Mouse (Mus musculus): ENCODE data around the gene Nol7.

Nol7 gene

DNA sequence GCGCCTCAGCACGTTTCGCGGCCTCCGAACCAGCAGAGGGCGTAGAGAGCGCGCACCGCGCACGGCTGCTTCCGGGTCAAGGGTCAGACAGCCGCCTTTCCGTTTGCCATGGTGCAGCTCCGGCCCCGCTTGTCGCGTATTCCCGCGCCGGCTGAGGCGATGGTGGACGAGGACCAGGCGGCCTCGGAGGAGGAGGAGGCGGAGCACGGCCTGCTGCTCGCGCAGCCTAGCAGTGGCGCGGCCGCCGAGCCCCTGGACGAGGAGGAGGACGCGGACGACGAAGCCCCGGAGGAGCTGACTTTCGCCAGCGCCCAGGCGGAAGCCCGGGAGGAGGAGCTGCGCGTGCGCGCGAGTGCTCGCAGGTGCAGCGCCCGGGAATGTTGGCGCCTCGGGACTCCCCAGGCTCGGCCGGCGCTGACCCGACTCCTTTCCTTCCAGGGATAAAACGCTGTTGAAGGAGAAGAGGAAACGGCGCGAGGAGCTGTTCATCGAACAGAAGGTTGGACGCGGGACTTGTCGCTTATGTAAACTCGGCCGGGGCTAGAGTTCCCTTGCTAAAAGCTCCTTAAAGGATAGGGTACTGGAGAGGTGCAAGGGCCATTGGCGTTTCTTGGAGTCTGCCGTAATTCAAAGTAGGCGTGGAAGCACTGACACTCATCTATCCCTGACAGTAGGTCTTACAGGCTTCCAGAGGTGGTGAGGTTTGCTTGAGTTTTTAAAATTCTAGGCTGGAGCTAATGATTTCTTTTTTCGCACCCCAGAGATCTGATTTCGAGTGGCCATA, at the start of gene Nol7:
TSS of gene Nol7 (plus strand) at position 94 of the 784 bp plus-strand sequence.
- peak; percentile 96 for DNase-seq

DNA sequence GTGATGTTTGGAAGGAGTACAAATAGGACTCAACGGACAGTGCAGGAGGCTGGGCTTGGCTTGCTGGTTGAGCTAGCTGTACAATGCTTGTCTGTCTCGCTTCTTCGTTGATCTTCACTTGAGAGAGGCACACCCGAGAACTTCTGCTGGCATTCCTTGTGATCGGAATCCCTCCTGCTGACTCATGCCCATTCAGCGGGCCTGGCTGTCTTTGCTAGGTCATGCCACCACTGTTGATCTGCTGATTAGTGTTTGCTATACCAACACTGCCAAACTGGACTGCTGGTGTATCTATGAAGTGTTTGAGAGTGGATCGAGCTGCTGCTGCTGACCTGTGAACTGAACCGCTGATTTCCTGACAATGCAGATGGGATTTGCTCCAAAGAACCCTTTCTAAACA, 48.8 kb upstream of the Nol7 start:
- DNase-seq = peak; percentile 32

DNA sequence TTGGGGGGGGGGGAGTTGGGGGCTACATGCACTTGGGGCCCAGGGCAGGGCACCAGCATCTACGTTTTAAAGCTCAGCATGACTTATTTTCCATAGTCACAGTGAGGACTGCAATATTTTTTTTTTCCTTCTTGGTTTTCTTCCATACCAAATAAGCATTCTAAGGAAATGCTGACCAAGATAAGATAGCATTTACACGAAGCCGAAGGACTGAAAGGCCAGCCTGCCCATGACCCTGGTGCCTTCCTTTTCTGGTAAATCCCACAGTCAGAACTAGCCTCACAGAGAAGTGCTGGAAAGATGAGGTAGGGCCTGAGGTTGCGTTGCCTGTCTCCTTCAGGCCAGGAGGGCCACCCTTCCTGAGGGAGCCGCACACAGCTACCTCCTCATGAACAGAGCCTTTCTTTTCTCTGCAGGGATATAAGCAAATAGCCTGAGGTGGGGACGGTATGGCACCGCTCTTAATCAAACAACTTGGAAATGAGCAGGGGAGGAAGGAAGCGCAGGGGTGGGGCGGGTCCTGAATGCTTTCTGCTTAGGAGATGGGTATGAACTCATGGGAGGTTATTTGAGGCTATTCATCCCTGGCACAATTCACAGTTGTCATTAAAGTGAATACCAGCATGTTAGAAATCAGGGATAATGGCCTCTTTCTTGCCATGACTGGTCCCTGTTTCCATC, 47.6 kb upstream of the Nol7 start:
- peak; percentile 68 for DNase-seq

DNA sequence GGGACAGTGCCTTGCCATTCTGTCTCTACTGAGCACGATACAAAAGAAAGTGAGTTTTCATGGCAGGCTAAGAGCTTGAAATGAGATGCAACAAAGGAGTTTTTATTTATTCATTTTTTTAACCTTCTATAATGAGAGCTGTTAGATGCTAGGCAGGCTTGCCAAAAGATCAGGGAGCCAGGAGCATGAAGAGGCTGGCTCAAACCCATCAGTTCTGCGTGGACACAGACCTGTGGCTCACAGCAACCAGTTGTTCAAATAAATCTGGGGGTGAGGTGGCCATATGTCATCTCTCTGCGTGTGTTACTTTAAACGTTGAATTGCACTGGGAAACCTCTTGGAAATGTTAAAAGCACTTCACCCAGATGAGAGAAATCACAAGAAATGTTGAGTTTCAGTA, 44.8 kb upstream of the Nol7 start:
- DNase-seq = no peak

DNA sequence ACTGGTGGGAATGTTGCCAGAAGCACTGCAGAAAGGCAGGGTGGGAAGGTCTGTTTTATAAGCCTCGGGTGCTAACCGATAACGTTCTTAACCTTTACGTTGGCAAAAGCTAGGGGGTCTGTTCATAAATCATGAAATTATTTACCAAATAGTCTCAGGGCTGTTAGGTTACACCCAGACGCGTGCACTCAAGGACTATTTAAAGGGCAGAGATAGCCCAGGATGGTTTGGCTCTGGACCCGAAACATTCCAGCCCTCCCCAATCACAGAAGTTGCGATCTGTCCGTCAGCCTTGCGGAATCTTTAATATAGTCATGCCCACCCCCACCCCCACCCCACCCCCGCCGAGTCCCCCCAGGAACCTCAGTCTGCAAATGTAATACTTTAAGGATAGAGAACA, 43.8 kb upstream of the Nol7 start:
- no peak for DNase-seq

DNA sequence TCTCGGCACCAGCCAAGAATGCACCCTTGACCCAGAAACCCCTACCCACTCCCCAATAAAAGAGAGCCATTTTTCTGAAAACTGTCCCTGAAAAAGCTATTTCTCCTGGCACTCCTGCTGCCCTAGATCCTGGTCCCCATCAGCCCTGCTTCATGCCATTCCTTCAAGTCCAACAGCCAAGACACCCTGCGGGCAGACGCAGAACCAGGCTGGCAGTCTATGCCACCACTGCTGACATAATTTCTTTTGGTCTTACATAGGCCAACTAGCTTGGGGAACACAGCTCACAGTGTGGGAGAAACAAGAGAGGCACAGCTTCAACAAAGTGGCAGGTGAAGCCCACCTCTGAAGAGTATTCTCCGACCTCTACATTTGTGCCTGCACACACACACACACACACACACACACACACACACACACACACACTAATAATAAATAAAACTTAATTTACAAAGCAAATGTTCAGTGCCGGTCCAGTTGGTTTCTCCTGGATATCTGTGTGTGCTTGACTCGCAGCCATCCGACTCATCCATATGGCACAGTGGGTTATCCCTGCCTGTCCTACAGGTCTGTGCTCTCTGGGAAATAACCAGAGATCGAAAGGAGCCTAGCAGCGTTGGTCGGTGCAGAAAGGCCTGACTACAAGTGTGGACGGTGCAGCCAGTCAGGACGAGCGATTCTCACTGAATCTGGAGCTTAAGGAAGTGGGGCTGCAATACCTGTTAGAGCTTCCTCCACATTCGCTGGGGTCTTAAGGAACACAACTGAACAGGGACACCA, 41.7 kb upstream of the Nol7 start:
- DNase-seq = no peak

DNA sequence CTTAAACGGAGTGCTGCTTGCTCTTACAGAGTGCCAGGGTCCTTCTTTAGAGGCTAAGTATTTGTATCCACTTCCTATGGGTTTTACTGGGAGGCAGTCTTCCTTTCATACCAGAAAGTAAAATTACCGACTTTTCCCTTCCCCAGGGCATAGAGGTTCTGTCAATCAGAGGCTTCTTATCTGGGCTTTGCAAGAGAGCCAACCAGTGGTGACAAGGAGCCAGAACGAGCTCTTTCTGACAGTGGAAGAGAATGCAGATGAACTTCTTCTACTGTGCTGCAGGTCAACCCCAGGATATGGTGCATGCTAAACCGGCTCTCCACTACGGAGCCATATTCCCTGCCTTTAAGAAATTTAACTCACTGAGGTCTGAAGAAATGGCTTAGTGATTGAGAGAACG, 37.7 kb upstream of the Nol7 start:
- DNase-seq = no peak

DNA sequence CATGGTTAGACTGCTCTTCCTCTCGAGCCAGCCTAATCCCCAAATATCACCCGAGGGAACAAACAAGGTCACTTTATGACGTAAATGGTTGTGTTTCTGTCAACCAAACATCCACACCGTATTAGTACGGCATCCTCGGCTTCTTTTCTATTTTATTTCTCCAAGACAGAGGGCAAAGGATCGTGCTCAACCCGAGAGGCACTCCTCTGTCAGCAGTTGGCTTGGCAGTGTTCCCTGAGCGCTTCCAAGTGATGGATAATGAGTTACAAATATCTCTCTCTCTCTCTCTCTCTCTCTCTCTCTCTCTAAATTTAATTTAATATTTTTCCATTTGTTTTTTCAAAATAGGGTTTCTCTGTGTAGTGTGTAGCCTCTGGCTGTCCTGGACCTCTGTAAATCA, 35.8 kb upstream of the Nol7 start:
- DNase-seq = peak; percentile 24

DNA sequence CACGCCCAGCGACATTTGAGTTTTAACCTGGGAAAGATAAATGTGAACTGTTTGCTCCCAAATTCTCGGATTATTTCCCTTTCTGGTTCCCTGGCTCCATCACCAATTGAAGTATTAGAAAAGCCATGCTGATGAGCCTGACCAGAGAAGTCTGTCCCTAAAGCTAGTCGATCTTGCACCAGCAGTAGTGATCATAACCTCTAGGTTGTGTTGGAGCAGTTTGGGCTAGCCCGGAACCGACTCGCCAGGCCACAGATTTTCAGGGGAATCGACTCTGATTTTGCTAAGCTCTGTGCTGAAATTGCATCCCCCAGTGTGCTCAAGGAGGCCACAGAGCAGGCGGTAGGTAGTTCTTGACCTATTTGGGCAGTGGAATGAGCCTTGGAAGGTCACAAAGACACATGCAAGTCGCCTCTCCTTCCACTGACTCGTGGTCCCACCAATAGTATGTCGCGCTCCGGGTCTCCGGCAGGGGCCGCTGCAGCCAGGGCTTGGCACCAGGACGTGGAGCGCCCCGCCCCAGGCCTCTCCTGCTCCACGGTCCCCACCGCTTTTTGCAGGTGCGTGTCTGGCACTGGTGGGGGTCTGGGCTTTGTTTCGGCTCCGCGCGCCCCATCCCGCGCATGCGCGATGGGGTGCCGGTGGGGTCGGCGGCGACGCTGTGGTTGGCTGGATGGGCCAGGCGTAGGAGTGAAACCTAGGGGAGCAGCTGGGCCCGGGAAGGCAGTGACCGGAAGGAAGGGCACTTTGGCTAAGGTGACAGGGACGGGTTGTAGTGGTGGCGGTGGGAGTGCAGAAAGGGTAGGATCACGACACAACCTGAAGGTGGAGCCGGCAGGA, 33.0 kb upstream of the Nol7 start, which contains the start of gene Sirt5:
TSS of gene Sirt5 (plus strand) at position 512 of the 840 bp plus-strand sequence.
- peak; percentile 94 for DNase-seq

DNA sequence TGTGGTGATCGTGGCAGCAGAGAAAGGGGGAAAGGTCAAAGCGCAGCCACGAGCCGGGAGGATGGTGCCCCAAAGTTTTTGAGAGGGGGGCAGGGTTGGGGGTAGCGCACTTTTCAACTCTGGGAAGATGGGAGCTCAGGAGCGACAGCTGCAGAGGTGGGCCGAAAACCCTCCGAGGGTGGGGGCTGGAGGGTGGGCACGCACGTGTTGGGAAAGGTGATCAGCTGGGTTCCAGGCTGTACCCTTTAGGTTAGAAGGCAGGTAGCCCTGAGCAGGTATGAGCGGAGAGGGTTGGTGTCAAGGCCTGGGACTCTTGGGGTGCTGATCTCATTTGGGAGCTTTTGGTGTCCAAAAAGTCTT, 32.4 kb upstream of the Nol7 start:
- DNase-seq = no peak

DNA sequence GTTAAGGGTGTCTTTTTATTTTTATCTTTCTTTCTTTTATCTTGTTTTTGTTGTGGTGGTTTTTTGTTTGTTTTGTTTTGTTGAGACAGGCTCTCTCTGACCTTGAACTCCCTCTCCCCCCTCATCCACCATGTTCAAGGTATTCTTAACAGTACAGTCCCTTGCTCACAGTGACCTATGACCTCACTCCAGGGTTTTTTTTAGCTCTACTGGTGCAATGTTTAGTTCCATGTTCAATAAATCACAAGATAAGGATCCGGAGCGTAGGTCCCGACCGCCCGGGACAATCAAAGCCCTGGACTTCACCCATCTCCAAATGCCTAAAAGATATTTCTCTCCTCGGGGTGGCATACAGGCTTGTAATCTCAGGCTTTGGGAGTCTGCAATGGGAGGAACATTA, 28.1 kb upstream of the Nol7 start:
- DNase-seq = no peak

DNA sequence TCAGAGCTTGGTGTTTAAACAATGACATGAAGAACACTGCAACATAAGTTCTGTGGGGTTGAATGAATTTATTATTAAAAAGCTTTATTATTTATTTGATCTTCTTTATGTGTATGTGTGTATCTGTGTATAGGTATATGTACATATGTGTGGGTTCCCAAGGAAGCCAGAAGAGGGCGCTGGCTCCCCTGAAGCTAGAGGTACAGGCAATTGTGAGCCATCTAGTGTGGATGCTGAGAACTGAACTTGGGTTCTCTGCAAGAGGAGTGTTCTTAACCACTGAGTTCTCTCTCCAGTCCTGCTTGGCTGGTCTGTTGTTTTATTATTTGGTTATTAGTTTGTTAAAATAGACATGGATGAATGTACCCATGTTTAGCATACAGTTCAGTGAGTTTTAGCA, 25.3 kb upstream of the Nol7 start:
- DNase-seq = no peak

DNA sequence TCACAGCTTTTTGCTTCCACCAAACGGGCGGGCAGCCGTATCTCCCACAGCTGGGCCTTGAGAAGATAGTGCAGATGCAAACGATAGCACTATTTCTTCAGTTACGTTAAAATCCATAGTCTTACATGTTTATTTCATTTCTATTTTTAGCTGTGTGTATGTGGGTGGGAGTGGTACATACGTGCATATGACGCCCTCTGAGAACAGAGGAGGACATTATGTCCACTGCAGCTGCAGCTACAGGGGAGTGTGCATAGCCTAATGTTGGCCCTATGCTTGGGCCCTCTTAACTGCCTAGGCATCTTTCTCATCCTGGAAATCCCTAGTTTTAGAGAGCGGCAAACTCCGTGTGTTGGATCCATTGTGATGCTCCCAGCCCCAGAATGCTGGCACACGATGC, 24.0 kb upstream of the Nol7 start:
- DNase-seq = no peak

DNA sequence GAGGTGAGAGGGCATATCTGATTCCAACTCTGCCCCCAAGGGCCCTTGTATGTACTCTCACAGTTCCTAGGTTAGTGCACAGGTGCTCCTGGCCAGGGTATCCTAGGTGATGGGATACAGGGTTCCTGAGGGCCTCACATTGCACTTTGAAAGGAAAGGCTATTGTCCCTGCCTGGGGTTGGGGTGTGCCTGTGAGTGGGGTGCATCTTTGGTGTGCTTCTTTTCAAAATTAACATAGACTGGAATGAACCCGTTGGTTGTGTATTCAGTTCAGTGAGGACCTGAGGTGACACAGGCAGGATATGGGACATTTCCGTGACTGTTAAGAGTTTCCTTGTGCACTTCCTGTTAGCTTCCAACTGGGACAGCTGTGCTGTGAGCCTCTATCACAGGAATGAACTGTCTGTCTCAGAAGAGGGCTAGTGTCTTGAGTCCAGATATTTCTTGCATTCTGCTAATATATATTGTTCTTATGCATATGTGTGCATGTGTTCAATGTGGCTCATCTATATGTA, 23.2 kb upstream of the Nol7 start:
- DNase-seq = peak; percentile 57

DNA sequence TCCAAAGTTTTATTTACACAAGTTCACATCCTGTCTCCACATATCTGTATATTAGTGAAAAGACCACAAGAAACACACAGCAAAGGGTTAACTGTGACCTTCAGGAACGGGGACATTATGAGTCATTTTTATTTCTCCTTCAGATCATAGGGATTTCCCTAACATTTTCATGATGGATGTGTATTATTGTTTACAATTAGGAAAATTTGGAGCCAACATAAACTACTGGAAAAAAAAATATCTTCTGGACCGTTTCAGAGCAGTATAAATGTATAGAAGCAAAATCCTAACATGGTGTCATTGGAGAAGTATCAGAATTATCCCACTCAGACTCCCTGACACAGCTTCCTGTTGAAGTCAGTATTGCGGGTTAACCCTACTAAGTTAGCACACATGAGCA, 18.2 kb upstream of the Nol7 start:
- no peak for DNase-seq

DNA sequence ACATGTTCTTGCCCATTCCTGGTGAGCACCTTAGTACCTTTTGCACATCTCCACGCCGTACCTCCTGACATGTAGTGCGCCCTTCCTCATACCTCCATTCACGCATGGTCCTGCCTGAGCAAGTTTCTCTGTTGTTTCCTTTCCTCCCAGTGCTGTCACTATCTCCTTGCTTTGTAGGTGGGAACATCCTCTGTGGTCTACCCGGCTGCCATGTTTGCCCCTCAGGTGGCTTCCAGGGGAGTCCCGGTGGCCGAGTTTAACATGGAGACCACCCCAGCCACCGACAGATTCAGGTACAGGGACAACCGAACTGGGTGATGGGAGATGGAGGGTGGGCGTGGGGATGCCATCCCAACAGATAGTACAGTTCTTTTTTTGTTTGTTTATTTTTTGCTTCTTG, 12.9 kb upstream of the Nol7 start:
- DNase-seq = no peak

DNA sequence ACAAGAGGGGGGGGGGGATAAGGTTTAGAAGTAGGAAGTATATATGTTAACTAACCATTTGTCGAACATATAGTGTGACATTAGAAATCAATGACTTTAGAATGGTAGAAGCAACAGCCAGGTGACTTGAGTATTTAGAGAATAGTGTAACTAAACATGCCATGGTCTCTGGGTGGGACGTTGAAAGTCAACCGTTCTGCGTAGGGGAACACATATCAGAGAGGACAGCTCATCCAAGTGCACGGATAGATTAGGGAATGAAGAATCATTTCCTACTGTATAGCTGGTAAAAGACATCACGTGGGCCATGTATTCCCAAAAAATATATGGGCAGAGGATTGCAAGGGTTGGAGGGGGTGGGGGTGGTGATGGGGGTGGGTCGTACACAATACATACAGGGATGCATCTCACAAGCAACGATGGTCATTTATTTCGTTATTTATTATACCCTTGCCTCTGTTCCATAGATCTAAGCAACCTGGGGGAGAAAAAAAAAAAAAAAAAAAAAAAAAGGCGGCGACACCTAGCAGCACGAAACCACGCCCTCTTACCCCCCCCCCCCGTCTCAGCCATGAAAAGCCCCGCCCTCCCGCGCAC, 392 bp upstream of the Nol7 start:
- DNase-seq = no peak

DNA sequence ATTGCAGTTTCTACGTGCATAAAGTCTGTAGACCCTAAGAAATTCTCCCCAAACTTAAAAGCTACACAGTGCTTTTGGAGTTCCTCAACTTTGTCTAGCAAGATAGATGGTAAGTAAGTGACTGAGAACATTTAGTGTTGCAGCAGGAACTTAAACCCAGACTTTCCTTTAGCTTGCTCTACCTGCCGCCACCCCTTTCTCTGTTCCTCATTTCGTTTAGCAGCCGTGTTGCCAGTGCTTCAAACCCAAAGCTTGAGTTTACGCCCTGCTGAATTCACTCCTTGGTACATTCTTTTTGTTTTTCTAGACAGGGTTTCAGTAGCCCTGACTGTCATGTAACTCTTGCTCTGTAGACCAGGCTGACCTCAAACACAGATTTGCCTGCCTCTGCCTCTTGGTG, 1.4 kb downstream of the Nol7 start:
- DNase-seq = peak; percentile 15

DNA sequence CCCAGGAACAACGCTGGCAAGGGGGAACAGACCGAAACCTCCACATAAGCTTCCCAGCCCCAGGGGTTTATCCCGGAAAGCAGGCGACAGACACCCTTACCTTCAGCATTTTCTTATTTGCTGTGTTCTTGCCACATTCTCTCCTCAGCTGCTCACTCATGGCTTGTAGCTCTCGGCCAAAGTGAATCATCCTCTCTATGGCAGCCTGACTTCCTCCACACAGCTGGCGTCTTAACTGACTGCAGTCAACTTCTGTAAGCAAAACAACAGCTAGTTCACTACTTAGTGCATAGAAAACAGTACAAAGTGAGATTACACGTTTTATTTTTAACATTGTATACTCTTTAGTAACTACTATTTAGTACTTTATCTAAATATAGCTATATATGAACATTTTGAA, 14.1 kb downstream of the Nol7 start:
- DNase-seq = no peak

DNA sequence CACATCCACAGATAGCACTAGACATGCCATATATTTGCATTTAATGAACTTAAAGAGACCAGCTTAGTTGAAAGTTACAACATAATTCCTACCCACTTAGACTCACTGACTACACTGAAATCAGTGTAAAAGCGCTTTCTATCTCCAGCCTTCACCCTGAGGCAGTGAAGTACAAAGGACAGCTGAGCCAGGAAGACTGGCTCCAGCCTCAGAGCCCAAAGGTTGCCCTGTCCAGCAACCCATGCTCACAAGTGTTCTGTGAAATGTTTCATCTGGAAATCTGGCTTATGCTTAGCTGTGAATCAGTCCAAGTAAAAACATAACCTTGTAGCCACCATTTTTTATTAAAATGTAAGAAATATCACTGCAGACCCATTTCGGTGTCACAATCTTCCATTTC, 15.4 kb downstream of the Nol7 start:
- no peak for DNase-seq

DNA sequence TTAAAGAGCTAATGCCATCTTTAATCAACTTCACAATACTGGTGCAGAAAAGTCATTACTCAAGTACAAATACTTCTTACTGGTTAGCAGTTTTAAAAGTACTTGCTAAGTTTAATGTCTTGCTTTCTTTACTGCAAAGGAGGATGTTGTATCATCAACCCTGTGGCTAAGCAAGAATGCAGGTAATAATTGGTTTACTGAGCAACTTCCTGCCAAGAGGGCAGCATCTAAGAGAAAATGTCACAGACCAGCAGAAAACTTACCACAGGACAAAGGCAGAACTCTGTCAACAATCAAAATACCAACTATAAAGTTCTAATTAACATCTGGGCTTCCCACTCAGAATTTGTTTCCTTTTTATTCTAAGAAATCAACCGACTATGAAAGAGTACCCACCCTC, 17.1 kb downstream of the Nol7 start:
- no peak for DNase-seq

DNA sequence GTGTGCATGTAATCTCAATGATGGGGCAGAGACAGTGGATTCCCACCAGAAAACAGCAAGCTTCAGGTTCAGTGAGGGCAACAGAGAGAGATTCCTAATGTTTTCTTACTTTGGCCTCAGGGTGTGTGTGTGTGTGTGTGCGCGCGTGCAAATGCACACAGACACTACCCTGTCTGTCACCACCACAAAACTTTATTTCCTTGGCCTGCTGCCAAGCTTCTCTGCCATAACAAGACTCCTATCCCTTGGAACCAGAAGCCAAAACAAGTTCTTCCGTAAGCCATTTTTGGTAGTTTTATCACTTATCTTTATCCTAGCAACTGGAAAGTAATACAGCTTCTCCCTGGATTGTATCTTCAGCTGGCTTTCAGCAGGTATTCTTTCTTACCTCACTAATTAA, 30.2 kb downstream of the Nol7 start:
- no peak for DNase-seq
